Mouse (Mus musculus) lung, postnatal 0 days (tissue): ENCODE results near the gene Lepr.

Experiments
- CTCF ChIP-seq: IDR thresholded peaks from 2 replicates; pipeline ENCODE4 v1.5.1; 2016; ENCODE audit warnings: antibody characterized with exemption, mild to moderate bottlenecking
- EP300 ChIP-seq: IDR thresholded peaks from 2 replicates; pipeline ENCODE4 v1.6.1; 2016; ENCODE audit warnings: antibody characterized with exemption, mild to moderate bottlenecking, control low read depth

GRCm38 (mm10) chr4:101715805-101716204 is 1.4 kb upstream of the Lepr start:
- no peak for TF ChIP-seq EP300
- no peak for TF ChIP-seq CTCF
